Mouse (Mus musculus) E14TG2a.4 (cell line): Measurements from ENCODE around the gene Pgpep1l.

Source experiments
- CTCF ChIP-seq: conservative IDR thresholded peaks from 2 replicates; pipeline ENCODE4 v1.5.1; 2014; ENCODE audit warnings: low read length
- NANOG ChIP-seq: IDR thresholded peaks from 2 replicates; pipeline ENCODE4 v1.6.1; 2014; ENCODE audit warnings: borderline replicate concordance, low read length, mixed read lengths

GRCm38 (mm10) chr7:68250902-68251301 lies 13.1 kb downstream of the Pgpep1l start:
- no peak for TF ChIP-seq CTCF
- TF ChIP-seq NANOG, result no peak
